Mouse (Mus musculus) bone marrow macrophage, adult 2 months (primary cell): Measurements from ENCODE around the gene Alpl.

ENCODE experiments used
- CTCF ChIP-seq: IDR thresholded peaks from 2 replicates; pipeline ENCODE4 v1.5.1; 2012; ENCODE audit warnings: low read depth, mild to moderate bottlenecking, low read length, moderate library complexity
- POLR2A ChIP-seq: IDR thresholded peaks from 2 replicates; pipeline ENCODE4 v1.6.1; 2012; ENCODE audit warnings: mild to moderate bottlenecking, low read depth, low read length, borderline replicate concordance

DNA sequence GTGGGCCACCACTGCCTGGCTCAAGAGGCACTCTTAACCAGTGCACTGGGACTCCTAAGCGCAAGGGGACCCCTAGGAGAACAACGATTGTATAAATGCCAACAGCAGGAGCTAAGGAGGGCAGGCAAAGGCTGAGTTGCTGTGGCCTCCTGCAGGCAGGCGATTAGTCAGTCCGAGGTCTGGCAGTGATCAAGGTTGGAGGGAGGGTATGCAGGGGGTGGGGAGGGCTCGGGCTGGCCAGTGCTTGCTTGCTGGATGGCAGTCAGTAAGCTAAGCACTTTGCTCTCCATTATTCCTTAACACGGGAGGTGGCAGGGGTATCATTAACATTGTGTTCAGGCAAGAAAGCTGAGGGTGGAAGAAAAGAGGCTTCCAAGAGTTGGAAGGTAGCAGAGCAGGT is 34.2 kb upstream of the Alpl start:
- TF ChIP-seq CTCF (no peak), POLR2A (no peak)
